Mouse (Mus musculus) induced T-regulatory cell, adult 2 months (primary cell): Measurements from ENCODE around the gene Elmo1.

ENCODE experiments used
- DNase-seq: peaks from one replicate; pipeline ENCODE4 v3.0.0-alpha.2; 2012; ENCODE audit warnings: low read depth

Gene Elmo1

DNA sequence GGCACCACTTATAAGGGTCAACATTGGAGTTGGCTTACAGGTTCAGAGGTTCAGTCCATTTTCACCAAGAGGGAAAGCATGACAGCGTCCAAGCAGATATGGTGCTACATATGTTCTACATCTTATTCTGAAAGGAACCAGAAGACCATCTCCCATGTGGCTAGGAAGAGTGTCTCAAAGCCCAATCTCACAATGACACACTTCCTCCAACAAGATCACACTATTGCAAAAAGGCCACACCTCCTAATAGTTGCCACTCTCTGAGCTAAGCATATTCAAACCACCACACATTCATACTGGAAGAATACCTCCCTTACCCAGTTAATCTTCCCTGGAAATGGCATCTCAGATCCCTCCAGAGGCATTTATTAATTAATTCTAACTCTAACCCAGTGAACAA is 66.7 kb downstream of the Elmo1 start:
- no peak for DNase-seq

- DNase-seq = no peak
Measured at GRCm38 (mm10) chr13:20157529-20157928, 67.1 kb downstream of the Elmo1 start.

GRCm38 (mm10) chr13:20163339-20163954 is 73.1 kb downstream of the Elmo1 start:
- no peak for DNase-seq

GRCm38 (mm10) chr13:20164837-20165236 is 74.4 kb downstream of the Elmo1 start:
- no peak for DNase-seq

DNA sequence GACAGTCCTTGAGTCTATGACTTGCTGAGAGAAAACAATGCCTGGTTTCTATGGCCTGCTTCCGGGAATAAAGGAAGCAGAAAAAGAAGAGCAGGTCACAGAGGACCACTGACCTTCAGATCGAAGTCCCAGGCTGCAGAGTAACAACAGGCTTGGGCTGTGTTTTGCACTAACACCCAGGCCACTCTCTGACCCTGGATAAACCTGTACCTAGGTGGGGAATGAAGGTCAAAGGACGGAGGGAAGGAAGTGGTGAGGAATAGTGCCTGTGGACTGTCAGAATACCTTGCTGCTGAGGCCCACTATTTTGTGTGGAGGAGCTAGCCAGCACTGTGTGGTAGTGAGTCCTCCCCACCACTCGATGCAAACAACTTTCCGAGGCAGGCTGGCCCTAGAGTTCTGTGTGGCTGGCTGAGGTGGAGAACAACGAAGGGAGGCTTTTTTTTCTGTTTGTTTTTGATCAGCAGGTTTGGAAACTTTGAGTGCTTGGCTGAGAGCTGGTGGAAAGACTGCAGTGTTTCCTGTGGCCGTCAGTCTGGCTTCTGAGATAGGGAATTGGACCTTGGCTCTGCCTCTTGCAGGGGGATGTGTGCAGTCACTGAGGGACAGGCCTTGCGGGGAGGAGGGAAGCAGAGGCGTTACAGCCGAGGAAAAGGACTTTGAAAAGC is 83.7 kb downstream of the Elmo1 start:
- DNase-seq = no peak

- no peak for DNase-seq
Measured at GRCm38 (mm10) chr13:20174655-20175280, 84.4 kb downstream of the Elmo1 start.

- no peak for DNase-seq
Measured at GRCm38 (mm10) chr13:20180738-20181137, 90.3 kb downstream of the Elmo1 start.

- DNase-seq = no peak
Measured at GRCm38 (mm10) chr13:20181321-20181720, 90.9 kb downstream of the Elmo1 start.

DNA sequence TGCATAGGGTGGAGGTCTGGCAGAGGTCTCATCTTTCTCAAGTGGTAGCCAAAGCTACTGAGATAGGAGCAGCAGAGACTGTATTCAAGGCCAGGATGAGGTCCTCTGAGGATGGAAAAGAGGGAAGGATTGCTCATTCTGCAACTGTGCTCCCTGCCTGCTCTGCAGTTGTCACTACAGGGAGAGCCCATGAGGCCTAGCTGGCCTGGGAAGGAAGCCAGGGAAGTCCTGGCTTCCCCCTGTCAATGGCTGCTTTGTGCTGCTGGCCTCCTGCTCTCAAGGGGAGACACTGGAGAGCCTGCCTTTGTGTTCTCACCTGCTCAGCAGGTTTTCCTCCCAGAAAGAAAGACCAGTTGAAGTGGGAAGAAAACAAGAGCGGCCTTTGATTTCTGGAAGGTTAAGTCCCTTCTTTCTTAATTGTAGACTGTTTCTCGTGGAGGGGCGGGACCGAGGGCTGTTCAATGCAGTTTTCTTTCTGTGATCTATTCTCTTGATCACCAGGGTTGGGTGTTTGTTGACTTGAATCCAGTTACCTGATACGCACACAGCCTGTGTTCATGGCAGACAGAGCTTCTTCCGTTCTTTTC is 91.9 kb downstream of the Elmo1 start:
- DNase-seq = no peak

GRCm38 (mm10) chr13:20183512-20184238 is 93.3 kb downstream of the Elmo1 start:
- no peak for DNase-seq

GRCm38 (mm10) chr13:20184239-20185033 is 94.0 kb downstream of the Elmo1 start:
- peak; percentile 82 for DNase-seq

- DNase-seq = peak; percentile 93
Measured at GRCm38 (mm10) chr13:20185034-20185846, 94.8 kb downstream of the Elmo1 start.

GRCm38 (mm10) chr13:20185847-20186213 is 95.4 kb downstream of the Elmo1 start:
- DNase-seq = peak; percentile 22

GRCm38 (mm10) chr13:20187647-20188046 is 97.3 kb downstream of the Elmo1 start:
- no peak for DNase-seq

DNA sequence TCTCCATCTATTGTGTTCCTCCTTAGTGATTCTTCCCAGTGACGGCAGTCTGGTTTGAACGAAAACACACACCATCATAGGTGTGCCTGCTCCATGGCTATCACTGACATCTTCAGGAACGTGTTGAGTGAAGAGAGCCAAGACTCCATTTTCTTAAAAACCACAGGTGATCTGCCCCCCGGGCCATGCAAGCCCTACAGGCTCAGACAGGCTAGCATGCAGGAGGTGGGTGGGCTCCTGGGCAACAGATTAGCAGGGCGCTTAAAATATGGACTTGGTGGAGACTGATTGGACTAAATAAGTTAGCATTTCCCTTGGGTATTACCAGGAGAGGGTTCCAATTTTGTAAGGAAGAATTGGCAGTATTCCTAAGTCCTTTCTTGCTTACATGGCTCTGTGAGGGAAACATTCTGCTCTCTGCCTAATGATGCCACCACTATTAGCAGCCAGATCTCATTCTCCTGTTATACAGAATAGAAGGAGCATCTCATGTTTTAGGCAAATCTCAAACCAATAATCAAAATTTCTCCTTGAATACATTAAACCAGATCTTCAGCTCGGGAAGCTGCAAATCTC is 101.7 kb downstream of the Elmo1 start:
- no peak for DNase-seq

DNA sequence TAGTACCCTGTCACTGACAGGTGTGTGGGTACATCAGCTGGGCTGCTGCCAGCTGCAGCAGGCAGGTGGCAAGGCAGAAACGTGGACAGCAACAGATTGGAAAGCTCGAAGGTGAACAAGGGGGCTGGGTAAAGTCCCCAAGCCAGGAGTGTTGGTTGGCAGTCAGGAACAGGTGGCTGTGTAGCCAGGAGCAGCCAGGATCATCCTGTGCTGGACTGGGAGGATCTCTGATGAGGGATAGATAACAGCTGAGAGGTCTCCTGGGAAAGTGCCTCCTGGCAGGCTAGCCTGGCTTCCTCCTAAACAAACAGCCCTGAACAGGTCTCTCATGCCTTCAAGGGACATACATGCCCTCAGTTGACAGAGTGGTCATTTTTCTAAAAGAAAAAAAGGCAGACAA is 110.2 kb downstream of the Elmo1 start:
- no peak for DNase-seq

GRCm38 (mm10) chr13:20202617-20203016 is 112.2 kb downstream of the Elmo1 start:
- DNase-seq = no peak

- no peak for DNase-seq
Measured at GRCm38 (mm10) chr13:20204165-20204564, 113.8 kb downstream of the Elmo1 start.

DNA sequence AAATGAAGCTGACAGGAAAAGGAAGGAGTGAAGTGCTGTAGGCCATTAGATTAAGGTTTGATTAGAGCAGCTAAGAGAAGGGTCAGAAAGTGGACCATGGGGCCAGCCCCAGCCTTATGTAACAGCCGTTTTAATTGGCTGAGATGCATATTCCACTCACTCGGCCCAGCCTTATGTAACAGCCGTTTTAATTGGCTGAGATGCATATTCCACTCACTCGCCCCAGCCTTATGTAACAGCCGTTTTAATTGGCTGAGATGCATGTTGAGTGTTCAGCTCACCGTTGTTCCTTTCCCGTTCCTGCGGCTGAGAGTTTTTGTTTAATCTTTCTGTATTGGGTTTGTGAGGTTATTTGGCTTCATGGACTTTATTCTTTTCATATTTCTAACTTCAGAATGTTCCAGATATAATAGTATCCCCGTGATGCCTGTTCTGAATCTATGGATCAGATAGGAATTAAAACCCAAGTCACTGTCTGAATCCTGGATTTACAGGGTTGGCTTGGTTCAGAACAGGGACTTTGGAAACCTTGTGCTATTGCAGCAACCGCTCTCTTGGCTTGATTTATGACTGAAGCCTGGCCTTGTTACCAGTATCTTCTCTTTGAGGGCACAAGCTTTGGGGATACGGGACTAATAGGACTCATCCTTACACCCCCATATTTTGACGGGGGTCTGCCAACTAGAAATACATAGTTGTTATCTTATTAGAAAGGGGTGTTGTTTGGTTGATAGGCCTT is 114.8 kb downstream of the Elmo1 start:
- DNase-seq = no peak

GRCm38 (mm10) chr13:20205746-20206145 is 115.3 kb downstream of the Elmo1 start:
- no peak for DNase-seq
